In genomic region chr11:120824787-120825288, GRCm38 (mm10) we compare ENCODE assay signal across 8 mouse cellular contexts. TPM values are rescaled to one million over a fixed set of nuclear protein-coding genes. Genes with fewer than 3 reads are reported as not detected.
A peak's percentile ranks its signal among the peaks of the same experiment; 100 is the strongest.
DNase-seq lines count a peak whose midpoint lies in the region; ATAC-seq and TF ChIP-seq lines count a peak whose summit lies in the region.

No protein-coding gene starts in this region.

- peak; percentile 15; the same call in 1 of the 2 replicates for ATAC-seq in kidney, postnatal 0 days (replicated peaks; ENCODE audit: low FRiP score, low read depth)
- peak; percentile 4; the same call in 1 of the 2 replicates for ATAC-seq in hindbrain, embryonic 16.5 days
- ATAC-seq in midbrain, embryonic 16.5 days: peak; percentile 6; the same call in 1 of the 2 replicates

- whole genome bisulfite sequencing in kidney, postnatal 0 days: under 1% methylated on average over 21 of the region's 21 CpGs
- WGBS in hindbrain, embryonic 16.5 days: under 1% methylated on average over 21 of the region's 21 CpGs
- WGBS in midbrain, embryonic 16.5 days: under 1% methylated on average over 21 of the region's 21 CpGs

- peak overlapping the region; percentile 66 for H3K4me3 ChIP-seq in kidney, postnatal 0 days (replicated peaks; ENCODE audit: low read depth, low read length)
- H3K4me3 ChIP-seq in brown adipose tissue, adult 24 weeks (ENCODE audit: insufficient read depth, low read depth, low read length): peak overlapping the region; percentile 78
- peak overlapping the region; percentile 81 for H3K4me3 ChIP-seq in hindbrain, embryonic 16.5 days (ENCODE audit: low read length)
- H3K4me3 ChIP-seq in midbrain, embryonic 16.5 days (ENCODE audit: low read depth, low read length): peak overlapping the region; percentile 91

- no peak for TF ChIP-seq CTCF in kidney, postnatal 0 days (IDR thresholded peaks at IDR 0.05; ENCODE audit: low read depth)

- H3K4me2 ChIP-seq in kidney, postnatal 0 days (ENCODE audit: low read length): peak overlapping the region; percentile 92
- peak overlapping the region; percentile 95 for H3K4me2 ChIP-seq in hindbrain, embryonic 16.5 days (ENCODE audit: low read length)
- peak overlapping the region; percentile 100 for H3K4me2 ChIP-seq in midbrain, embryonic 16.5 days (ENCODE audit: low read length)

- peak overlapping the region; percentile 94 for H3K27ac ChIP-seq in kidney, postnatal 0 days
- H3K27ac ChIP-seq in brown adipose tissue, adult 24 weeks (replicated peaks; ENCODE audit: low read depth, low read length): peak overlapping the region; percentile 28; the same call in 1 of the 2 replicates
- H3K27ac ChIP-seq in hindbrain, embryonic 16.5 days (ENCODE audit: low read depth, low read length): peak overlapping the region; percentile 100
- peak overlapping the region; percentile 100 for H3K27ac ChIP-seq in midbrain, embryonic 16.5 days (ENCODE audit: low read length)

- no peaks in the 10 kb centered on the region for H3K27me3 ChIP-seq in kidney, postnatal 0 days (ENCODE audit: insufficient read depth, low read length)
- H3K27me3 ChIP-seq in hindbrain, embryonic 16.5 days (replicated peaks; ENCODE audit: control insufficient read depth, insufficient read depth, low read length): no peaks in the 10 kb centered on the region
- H3K27me3 ChIP-seq in midbrain, embryonic 16.5 days (ENCODE audit: control insufficient read depth, insufficient read depth, low read depth, low read length): no peaks in the 10 kb centered on the region

- H3K4me1 ChIP-seq in kidney, postnatal 0 days (replicated peaks; ENCODE audit: insufficient read depth, low read length): peaks cover 21% of the 10 kb centered on the region
- H3K4me1 ChIP-seq in brown adipose tissue, adult 24 weeks (ENCODE audit: control insufficient read depth, insufficient read depth, insufficient read length, low read length): peaks cover 5% of the 10 kb centered on the region
- peaks cover 38% of the 10 kb centered on the region for H3K4me1 ChIP-seq in hindbrain, embryonic 16.5 days (ENCODE audit: control insufficient read depth, insufficient read depth, low read depth, low read length)
- H3K4me1 ChIP-seq in midbrain, embryonic 16.5 days (ENCODE audit: control insufficient read depth, insufficient read depth, low read length): peaks cover 34% of the 10 kb centered on the region

- H3K9ac ChIP-seq in kidney, postnatal 0 days (ENCODE audit: low read depth, low read length): peak overlapping the region; percentile 87
- peak overlapping the region; percentile 97 for H3K9ac ChIP-seq in hindbrain, embryonic 16.5 days (ENCODE audit: low read depth, low read length)
- peak overlapping the region; percentile 98 for H3K9ac ChIP-seq in midbrain, embryonic 16.5 days (ENCODE audit: low read depth, low read length)

- no peak for DNase-seq in kidney, postnatal 0 days (ENCODE audit: low spot score)
- DNase-seq in kidney, adult 18-20 months: no peak
- DNase-seq in right cerebral cortex, postnatal 14 days: no peak
- DNase-seq in gastrocnemius, postnatal 14 days: no peak
- no peak for DNase-seq in B cell, adult 2 months

- H3K36me3 ChIP-seq in kidney, postnatal 0 days (ENCODE audit: insufficient read depth, low read length): 0 out of 2 replicates have a peak, but pooled peaks cover 11% of the 10 kb centered on the region
- peaks cover 11% of the 10 kb centered on the region for H3K36me3 ChIP-seq in hindbrain, embryonic 16.5 days (ENCODE audit: control insufficient read depth, insufficient read depth, low read length)
- H3K36me3 ChIP-seq in midbrain, embryonic 16.5 days (ENCODE audit: control insufficient read depth, insufficient read depth, low read length): peaks cover 9% of the 10 kb centered on the region

- no peaks in the 10 kb centered on the region for H3K9me3 ChIP-seq in kidney, postnatal 0 days (replicated peaks; ENCODE audit: low read length)
- no peaks in the 10 kb centered on the region for H3K9me3 ChIP-seq in hindbrain, embryonic 16.5 days (ENCODE audit: control insufficient read depth, low read length)
- no peaks in the 10 kb centered on the region for H3K9me3 ChIP-seq in midbrain, embryonic 16.5 days (replicated peaks; ENCODE audit: control insufficient read depth, low read length, poor library complexity, severe bottlenecking)

- intact Hi-C loops in gastrocnemius, postnatal 14 days (cut with DNase I; ENCODE audit: low total_unique reads): loop anchor here (10.0 kb wide), 1 partner anchor 70 kb away; no protein-coding TSS in a partner anchor

RNA-seq across cellular contexts. Expression of gene Fasn, which starts 0.5 kb away (rescaled TPM):
- 19.8 and 19.9 TPM in 2 replicates for polyA plus RNA-seq in kidney, postnatal 0 days (2015; fragmentation: Nextera tagmentation; extraction: Ambion mirVana)
- 5,806 and 7,060 TPM in 2 replicates for polyA plus RNA-seq in brown adipose tissue, adult 24 weeks (2012; ENCODE audit: insufficient read depth, insufficient read length, missing spikeins)
- 82.9 and 92.6 TPM in 2 replicates for polyA plus RNA-seq in hindbrain, embryonic 16.5 days (2015; fragmentation: Nextera tagmentation; extraction: Ambion mirVana)
- 102 and 108 TPM in 2 replicates for polyA plus RNA-seq in midbrain, embryonic 16.5 days (2015; fragmentation: Nextera tagmentation; extraction: Ambion mirVana)
- total RNA-seq in gastrocnemius, postnatal 14 days (2021): 10 to 100 TPM; 13.9 to 19.4 TPM

RNA-seq across cellular contexts. Expression of gene Dus1l, which starts 28.6 kb away (rescaled TPM):
- polyA plus RNA-seq in kidney, postnatal 0 days (2015; fragmentation: Nextera tagmentation; extraction: Ambion mirVana): 66.0 and 73.0 TPM in 2 replicates
- 20.1 and 31.0 TPM in 2 replicates for polyA plus RNA-seq in brown adipose tissue, adult 24 weeks (2012; ENCODE audit: insufficient read depth, insufficient read length, missing spikeins)
- polyA plus RNA-seq in hindbrain, embryonic 16.5 days (2015; fragmentation: Nextera tagmentation; extraction: Ambion mirVana): 46.9 and 48.5 TPM in 2 replicates
- 38.1 and 42.2 TPM in 2 replicates for polyA plus RNA-seq in midbrain, embryonic 16.5 days (2015; fragmentation: Nextera tagmentation; extraction: Ambion mirVana)
- 10 to 100 TPM; 35.2 to 37.4 TPM for total RNA-seq in gastrocnemius, postnatal 14 days (2021)

RNA-seq across cellular contexts. Expression of gene Gps1, which starts 40.8 kb away (rescaled TPM):
- 158 and 170 TPM in 2 replicates for polyA plus RNA-seq in kidney, postnatal 0 days (2015; fragmentation: Nextera tagmentation; extraction: Ambion mirVana)
- polyA plus RNA-seq in brown adipose tissue, adult 24 weeks (2012; ENCODE audit: insufficient read depth, insufficient read length, missing spikeins): 48.9 and 60.0 TPM in 2 replicates
- polyA plus RNA-seq in hindbrain, embryonic 16.5 days (2015; fragmentation: Nextera tagmentation; extraction: Ambion mirVana): 272 and 305 TPM in 2 replicates
- 270 and 288 TPM in 2 replicates for polyA plus RNA-seq in midbrain, embryonic 16.5 days (2015; fragmentation: Nextera tagmentation; extraction: Ambion mirVana)
- 10 to 100 TPM; 49.5 to 51.8 TPM for total RNA-seq in gastrocnemius, postnatal 14 days (2021)

RNA-seq across cellular contexts. Expression of gene Rfng, which starts 40.8 kb away (rescaled TPM):
- 32.4 and 32.6 TPM in 2 replicates for polyA plus RNA-seq in kidney, postnatal 0 days (2015; fragmentation: Nextera tagmentation; extraction: Ambion mirVana)
- 14.0 and 15.1 TPM in 2 replicates for polyA plus RNA-seq in brown adipose tissue, adult 24 weeks (2012; ENCODE audit: insufficient read depth, insufficient read length, missing spikeins)
- polyA plus RNA-seq in hindbrain, embryonic 16.5 days (2015; fragmentation: Nextera tagmentation; extraction: Ambion mirVana): 134 and 139 TPM in 2 replicates
- polyA plus RNA-seq in midbrain, embryonic 16.5 days (2015; fragmentation: Nextera tagmentation; extraction: Ambion mirVana): 133 and 145 TPM in 2 replicates
- 1 to 10 TPM; 6.7 to 7.9 TPM for total RNA-seq in gastrocnemius, postnatal 14 days (2021)

Comparison
In these comparisons a context has a peak if more than half of its experiments do, and no peak if none do; other contexts are left out.
1. H3K27ac ChIP-seq: peak in every context shown above with its lines; median percentile 100 in hindbrain, embryonic 16.5 days; 100 in midbrain, embryonic 16.5 days; 94 in kidney, postnatal 0 days; 28 in brown adipose tissue, adult 24 weeks.
2. RNA of gene Fasn, which starts 0.5 kb away (polyA plus RNA-seq): 5,806 to 7,060 TPM in brown adipose tissue, adult 24 weeks; 102 to 108 TPM in midbrain, embryonic 16.5 days, 82.9 to 92.6 TPM in hindbrain, embryonic 16.5 days and 19.8 to 19.9 TPM in kidney, postnatal 0 days; every median in the first group is over 10 times any median in the second.
3. Peak in every context shown above with its lines, with median percentiles within 50 percentile points of each other: ATAC-seq, H3K4me2 ChIP-seq, H3K4me3 ChIP-seq and H3K9ac ChIP-seq.